Mouse (Mus musculus) Muller cell, postnatal 12 days (primary cell): ENCODE measurements at regions not wholly inside any gene's neighbourhood (a gene's known extent, or its start where the extent isn't known, plus 50 kb on each side); places are given as distances from the start of the nearest gene placed in this dataset.

Experiments
- DNase-seq: peaks from one replicate; pipeline ENCODE4 v3.0.0-alpha.2; 2015; ENCODE audit errors: inconsistent ontology term

- DNase-seq, result no peak
Measured at GRCm38 (mm10) chr11:32911791-32912190, 87.4 kb upstream of the Smim23 start.

GRCm38 (mm10) chr11:32908723-32909411 lies 84.5 kb upstream of the Smim23 start:
- no peak for DNase-seq

GRCm38 (mm10) chr11:32907520-32908233 lies 83.3 kb upstream of the Smim23 start:
- DNase-seq, result no peak

- DNase-seq, result no peak
Measured at GRCm38 (mm10) chr11:32903970-32904369, 79.6 kb upstream of the Smim23 start.

- DNase-seq, result no peak
Measured at GRCm38 (mm10) chr11:32903389-32903788, 79.0 kb upstream of the Smim23 start.

GRCm38 (mm10) chr11:32902923-32903322 lies 78.5 kb upstream of the Smim23 start:
- DNase-seq, result no peak

GRCm38 (mm10) chr11:32900437-32900836 lies 76.0 kb upstream of the Smim23 start:
- DNase-seq, result no peak

- no peak for DNase-seq
Measured at GRCm38 (mm10) chr11:32899604-32900216, 75.3 kb upstream of the Smim23 start.

GRCm38 (mm10) chr11:32895400-32895799 lies 71.0 kb upstream of the Smim23 start:
- no peak for DNase-seq

GRCm38 (mm10) chr11:32893146-32893903 lies 68.9 kb upstream of the Smim23 start:
- DNase-seq, result no peak

GRCm38 (mm10) chr11:32892496-32892895 lies 68.1 kb upstream of the Smim23 start:
- no peak for DNase-seq

- peak; percentile 39 for DNase-seq
Measured at GRCm38 (mm10) chr11:32889248-32889647, 64.8 kb upstream of the Smim23 start.

GRCm38 (mm10) chr11:32884744-32885143 lies 60.3 kb upstream of the Smim23 start:
- DNase-seq, result no peak

GRCm38 (mm10) chr11:32883062-32883852 lies 58.9 kb upstream of the Smim23 start:
- no peak for DNase-seq

GRCm38 (mm10) chr11:32878967-32879366 lies 54.6 kb upstream of the Smim23 start:
- DNase-seq, result no peak
